Mouse (Mus musculus) megakaryocyte, embryonic 14.5 days (primary cell): ENCODE data around the gene Eaf2.

Experiments
- FLI1 ChIP-seq: IDR thresholded peaks from 2 replicates; pipeline ENCODE4 v1.6.1; 2012; ENCODE audit warnings: low read length, inconsistent platforms, mixed read lengths
- GATA1 ChIP-seq: IDR thresholded peaks from 3 replicates; pipeline ENCODE4 v1.6.1; 2012; ENCODE audit warnings: mixed read lengths, low read length, inconsistent platforms, borderline replicate concordance

GRCm38 (mm10) chr16:36771244-36771643 is 103.6 kb downstream of the Eaf2 start:
- TF ChIP-seq GATA1 (no peak), FLI1 (no peak)
